Mouse (Mus musculus): ENCODE measurements around the gene Tmem248.

The Tmem248 gene

DNA sequence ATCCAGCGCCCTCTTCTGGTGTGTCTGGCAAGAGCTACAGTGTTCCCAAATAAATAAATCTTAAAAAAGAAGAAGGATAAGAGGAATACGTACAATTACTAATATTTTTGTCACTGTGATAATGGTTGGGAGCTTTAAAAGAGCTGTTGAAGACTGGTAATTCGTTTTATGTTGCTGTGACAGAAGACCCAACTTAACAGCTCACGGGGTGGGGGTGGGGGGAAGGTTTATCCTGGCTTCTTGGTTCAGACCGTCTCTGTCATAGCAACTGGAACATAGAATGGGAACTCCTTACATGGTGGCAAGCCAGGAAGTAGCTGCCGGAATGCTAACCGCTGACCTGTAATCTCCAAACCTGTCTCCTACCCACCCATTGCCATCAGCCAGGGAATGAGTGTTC lies at the start of gene Tmem248:
TSS of gene Tmem248 (plus strand) at position 301 of the 400 bp plus-strand sequence.
- DNase-seq: no peak

DNA sequence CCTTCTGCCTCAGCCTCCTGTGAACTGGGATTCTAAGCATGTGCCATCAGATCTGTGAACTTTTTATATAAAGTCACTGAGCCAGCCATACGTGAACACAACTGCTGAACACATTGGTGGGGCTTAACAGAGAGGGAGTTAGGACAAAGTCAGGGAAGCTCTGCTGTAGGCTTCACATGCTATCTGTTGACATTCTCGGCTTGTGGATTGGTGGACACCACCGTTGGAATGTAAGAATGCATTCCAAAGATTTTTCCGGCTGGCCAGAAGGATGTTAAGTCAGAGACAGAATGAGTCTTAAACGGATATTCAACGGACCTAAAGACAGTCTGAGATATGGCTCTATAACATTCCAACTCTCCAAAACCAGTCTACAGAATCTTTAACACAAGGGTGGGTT lies 47.8 kb upstream of the Tmem248 start:
- no peak for DNase-seq

DNA sequence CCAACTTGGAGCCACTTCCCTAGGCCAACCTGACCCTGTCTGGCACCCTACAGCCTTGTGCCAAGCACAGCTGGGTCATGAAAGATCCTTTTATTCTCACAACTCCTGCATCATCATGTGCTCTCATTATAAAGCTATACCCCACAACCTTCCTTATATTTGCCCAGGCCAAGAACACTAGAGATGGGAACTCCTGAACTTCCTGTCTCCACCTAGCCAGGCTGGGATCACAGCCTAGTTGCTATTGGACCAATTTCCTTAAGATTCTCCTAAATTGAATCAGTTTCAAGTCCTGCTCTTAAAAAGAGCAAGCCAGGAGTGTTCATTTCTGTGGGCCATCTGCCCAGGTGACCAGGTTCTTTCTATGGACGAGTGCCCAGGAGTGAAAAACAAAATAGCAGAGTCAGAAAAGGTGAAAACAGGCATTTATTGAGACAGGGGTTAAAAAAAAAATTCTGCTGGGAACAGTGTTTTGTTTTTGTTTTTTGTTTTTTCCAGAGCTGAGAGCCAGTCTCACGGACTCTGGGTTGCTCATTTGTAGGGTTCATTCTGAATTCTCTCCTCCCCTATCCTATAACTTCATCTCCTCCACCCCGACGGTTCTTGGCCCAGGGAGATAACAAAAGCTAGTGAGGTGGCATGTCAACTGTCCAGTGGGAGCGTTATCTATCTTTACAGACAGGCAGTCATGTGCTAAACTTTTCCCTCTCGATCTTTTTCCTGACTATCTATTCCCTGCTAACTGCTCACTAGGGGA lies 46.0 kb upstream of the Tmem248 start:
- no peak for DNase-seq

DNA sequence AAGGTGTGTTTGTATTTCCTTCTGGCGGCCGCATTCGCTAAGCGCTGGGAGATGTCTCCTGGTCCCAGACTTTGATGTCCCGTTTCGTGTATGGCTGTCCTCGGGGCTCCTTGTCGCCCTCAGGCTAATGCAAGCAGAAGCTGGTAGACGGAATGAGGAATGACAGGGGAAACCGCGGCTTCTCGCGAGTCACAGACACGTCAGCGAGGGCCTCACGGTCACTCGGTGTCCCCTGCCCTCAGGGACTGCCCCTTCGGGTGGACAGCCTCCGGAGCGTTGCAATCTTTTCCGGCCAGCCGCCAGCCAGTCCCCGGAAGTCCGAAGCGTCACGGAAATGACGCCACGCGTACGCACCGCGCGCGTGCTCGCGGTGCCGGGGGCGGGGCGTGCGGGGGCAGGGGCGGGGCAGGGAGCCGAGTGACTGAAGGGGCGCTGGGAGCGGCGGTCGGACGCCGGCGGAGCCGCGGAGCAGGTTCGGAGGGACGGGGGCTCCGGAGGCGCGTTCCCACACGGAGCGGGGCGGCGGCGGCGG lies 45.4 kb upstream of the Tmem248 start, which contains the start of gene Rabgef1:
TSS of gene Rabgef1 (plus strand) at position 376 of the 532 bp plus-strand sequence.
- peak; percentile 91 for DNase-seq

DNA sequence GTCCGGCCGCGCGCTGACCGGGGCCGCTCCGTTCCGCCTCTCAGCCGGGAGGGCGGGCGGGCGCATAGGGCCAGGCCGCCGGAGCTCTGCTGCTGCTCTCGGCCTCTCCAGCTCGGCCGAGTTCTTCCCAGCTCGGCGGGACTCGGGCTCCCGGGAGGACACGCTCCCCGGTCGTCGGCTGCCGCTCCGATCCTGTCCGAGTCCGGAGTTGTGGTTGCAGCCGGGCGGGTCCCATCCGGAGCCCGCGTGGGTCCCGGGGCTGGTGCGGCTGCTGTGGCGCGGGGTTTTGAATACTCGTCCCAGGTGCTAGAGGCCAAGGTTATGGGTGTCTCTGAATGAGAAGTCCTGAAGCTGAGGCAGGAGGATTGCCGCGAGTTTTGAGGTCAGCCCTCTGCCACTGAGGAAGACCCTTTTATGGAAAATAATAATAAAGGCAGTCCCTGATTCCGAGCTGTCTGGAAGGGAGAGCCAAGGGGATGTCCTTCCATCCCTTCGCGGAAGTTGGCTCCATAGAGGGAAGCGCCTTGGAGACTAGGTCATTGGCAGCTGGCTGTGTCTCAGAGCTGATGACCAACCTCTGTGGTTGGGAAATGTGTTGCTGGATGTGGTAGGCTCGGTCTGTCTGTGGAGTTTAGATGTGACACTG lies 44.8 kb upstream of the Tmem248 start:
- DNase-seq: no peak

DNA sequence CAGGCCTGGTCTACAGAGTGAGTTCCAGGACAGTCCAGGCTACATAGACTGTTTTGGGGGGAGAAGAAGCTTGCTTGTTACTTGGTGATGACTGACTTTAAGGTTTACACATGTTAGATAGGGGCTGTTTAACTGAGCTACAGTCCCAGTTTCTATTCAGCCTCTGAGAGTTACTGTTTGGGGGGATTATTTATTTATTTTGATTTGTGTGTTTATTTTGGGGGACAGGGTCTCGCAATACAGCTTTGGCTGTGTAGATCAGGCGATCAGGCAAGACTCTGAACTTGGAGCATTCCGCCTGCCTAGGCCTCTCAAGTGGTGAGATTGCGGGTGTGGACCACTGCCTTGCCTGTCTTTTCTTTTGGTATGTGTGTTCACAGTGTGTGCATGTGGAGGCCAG lies 43.9 kb upstream of the Tmem248 start:
- DNase-seq: no peak

DNA sequence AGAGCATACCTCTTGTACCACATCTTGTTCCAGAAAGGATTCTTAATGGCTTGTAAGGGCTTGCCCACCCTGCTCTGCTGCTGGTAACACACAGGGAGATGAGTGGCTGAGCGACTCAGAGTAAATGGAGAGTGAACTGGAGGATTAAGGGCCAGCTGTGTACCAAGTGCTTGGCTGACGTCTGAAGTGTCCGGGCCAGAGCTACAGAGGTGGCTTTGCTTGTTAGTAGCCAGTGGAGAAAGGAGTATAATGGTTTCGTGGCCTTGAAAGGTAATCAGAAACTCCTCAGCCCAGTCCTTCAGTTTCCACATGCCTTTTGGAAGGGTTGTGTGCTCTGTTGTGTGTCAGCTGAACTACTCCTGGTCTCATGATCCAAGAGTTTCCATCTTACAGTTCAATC lies 39.0 kb upstream of the Tmem248 start:
- DNase-seq: no peak

DNA sequence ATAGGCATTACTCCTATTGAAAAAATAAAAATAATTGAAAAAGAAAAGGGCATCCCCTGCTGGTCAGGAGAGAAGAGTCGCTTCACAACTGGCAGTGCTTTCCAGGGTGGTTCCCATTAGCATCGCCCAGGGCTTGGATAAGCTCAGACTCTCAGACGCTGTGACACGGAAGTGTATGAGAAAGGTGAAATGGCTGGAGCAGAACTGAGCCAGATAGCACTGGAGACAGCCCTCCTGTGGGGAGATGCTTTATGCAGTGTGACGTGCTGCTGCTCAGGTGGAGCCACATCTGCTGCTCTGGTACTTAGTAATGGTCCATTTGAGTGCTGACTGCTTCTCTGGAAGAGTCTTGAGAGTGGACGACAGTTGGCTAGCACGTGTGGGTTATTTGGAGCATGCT lies 36.5 kb upstream of the Tmem248 start:
- DNase-seq: no peak

DNA sequence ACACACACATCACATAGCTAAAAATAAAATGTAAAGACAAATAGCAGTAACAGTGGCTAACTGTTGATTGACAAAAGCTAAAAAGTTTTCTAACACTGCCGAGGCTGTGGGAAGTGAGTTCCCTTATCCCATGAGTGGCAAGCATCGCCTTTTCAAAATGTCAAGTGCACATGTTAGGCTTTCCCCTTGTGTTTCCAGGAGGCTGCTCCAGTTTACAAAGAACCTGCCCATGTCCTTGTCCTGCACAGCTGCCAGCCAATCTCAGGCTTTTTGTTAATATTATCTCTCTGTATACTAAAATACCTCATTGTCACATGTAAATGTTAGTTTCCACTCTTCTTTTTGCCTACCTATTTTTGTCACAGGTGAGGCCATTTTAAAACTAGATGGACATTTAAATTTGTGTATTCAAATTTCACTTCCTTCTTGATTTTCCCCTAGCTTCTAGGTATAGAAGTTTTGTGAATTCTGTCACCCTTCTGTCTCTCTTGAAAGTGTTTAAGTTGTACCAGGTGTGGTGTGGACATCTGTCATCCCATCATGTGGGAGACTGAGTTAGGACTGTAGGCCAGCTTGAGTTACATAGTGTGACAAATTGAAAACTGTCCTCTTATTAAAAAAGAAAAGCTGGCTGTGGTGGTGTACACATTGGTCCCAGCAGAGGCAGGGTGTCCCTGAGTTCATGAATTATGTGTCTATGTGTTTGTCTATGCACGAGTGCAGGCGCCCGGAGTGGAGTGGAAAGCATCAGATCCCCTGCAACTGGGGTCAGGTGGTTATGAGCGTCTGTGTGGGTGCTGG lies 34.9 kb upstream of the Tmem248 start:
- DNase-seq: no peak

DNA sequence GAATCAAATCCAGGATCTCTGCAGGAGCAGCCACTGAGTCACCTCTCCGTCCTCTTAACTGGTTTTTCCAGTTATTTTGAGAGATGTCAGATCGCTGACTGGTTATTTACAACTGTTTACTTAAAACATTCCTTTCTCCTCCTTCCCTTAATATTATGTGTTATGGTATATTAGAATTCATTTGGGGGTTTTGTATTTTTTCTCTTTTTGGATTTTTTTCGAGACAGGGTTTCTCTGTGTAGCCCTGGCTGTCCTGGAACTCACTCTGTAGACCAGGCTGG lies 34.4 kb upstream of the Tmem248 start:
- DNase-seq: no peak

DNA sequence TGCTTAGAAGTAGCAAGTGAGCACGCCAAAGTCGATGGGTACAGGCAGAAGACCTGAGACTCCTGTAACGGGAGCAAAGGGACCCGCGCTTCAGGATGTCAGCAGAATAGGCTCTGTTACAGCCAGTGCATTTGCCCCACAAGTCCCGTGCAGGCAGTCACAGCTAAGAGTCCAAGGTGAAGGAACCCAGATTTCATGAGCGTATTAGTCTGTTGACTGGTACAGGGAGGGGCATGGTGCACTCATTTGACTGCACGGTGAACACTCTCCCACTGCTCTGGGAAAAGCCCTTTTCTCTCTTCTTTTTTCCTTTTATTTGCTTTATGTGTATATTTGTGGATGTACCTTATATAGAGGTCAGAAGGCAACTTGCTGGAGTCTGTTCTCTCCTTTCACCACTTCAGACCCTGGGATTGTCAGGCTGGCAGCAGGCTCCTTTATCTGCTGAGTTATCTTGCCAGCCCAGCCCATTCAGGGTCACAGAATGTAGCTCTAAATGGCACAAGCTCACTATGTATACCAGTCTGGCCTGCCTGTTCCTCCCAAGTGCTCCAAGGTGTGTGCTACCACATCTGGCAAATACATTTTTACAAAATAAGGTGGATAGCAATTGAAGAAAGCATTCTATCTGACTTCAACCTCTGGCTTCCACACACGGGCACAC lies 32.6 kb upstream of the Tmem248 start:
- no peak for DNase-seq

DNA sequence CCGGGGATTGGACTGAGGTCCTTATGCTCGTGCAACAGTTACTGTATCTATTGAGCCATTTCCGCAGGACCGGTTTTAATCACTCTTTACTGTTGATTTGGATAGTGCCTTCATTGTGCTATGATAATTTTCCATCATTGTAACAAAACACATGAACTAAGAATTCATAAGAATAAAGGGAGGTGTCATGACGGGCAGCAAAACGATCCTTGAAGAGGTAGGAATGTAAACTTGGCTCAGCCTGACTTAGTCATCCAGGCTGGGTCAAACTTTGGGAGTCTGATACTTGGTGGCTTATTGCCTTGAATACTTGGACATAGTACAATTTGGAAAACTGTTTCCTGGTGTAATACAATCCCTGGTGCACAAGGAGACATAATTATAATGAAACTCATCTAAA lies 31.6 kb upstream of the Tmem248 start:
- DNase-seq: no peak

DNA sequence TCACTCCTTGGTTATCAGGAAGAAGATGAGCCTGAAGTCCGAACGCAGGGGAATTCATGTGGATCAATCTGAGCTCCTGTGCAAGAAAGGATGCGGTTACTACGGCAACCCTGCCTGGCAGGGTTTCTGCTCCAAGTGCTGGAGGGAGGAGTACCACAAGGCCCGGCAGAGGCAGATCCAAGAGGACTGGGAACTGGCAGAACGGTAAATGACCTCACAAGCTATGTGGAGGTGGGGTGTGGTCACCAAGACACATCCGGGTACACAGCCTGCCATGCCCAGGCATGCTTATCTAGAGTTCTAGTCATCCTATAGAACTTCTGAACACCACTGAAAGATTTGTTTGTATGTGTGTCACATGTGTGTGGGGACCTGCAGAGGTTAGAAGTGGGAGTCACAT lies 29.5 kb upstream of the Tmem248 start:
- no peak for DNase-seq

DNA sequence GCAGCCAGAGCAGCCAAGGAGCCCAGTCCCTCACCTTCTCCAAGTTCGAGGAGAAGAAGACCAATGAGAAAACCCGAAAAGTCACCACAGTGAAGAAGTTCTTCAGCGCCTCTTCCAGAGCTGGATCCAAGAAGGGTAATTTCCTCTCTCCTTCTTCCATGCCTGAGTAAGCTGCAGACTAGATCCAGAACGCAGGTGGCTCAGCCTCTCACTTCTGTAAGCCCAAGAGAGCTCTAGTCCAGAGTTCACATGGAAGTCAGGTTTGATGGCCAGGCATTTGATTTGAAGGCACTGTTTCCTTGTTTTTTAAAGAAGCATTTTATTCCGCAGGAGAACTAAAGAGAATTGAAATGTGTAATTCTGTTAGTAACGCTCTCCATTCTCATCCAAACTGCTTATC lies 26.0 kb upstream of the Tmem248 start:
- DNase-seq: no peak

DNA sequence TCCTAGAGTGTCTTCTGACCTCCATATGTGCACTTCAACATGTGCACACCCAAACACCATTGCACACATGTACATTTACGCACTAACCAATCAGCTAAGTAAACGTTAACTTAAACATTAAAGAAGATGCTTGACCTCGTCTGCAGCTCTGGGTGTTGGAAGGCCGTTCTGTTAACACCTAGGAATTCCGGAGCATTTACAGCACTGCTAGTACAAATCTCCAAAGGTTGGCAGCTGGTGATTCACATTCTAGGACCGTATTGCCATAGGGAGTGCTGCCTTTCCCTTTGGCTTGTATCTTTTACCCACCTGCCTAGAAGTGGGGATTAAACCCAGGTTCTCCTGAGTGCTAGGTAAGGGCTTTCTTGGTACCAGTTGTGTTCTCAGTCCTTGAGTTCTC lies 25.0 kb upstream of the Tmem248 start:
- DNase-seq: no peak

DNA sequence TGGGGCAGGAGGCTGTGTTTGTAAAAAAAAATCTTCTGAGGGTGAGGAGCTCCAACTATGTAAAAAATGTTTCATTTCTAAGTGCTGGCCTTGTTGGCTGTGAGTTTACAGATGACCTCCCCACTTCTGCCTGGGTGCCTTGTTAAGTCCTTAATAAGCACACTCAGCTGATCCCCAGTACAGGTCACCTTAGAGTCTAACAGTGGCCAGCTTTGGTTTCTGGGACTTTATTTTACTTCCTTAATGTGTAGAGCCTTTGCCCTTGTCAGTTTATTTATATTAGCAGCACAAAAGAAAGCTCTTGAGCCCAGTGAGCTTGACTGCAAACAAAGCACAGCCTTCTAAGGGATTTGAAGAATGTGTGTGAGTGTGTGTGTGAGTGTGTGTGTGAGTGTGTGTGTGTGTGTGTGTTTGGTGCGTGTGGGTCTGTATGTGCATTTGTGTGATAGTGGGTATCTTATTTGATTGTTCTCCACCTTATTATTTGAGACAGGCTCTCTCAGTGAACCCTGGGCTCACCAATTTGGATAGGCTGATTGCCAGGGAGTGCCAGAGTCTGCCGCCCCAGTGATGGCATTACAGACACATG lies 24.4 kb upstream of the Tmem248 start:
- no peak for DNase-seq

DNA sequence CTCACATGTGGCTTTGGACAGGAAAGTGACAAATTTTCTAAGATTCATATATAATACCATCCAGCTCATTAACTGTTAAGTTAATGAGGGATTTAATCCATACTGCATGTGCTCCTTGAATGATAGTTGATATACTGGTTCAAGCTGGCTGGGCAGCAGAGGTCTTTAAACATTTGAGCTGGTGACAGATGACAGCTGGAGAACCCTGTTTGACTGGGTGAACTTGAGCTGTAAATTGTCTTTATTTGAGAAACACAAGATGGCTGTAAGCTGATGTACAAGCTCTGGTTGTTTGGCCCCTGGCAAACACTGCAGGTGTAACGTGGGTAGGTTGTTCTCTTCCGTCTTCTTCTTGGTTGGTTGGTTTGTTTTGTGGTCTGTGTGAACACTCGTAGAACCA lies 23.1 kb upstream of the Tmem248 start:
- DNase-seq: no peak

DNA sequence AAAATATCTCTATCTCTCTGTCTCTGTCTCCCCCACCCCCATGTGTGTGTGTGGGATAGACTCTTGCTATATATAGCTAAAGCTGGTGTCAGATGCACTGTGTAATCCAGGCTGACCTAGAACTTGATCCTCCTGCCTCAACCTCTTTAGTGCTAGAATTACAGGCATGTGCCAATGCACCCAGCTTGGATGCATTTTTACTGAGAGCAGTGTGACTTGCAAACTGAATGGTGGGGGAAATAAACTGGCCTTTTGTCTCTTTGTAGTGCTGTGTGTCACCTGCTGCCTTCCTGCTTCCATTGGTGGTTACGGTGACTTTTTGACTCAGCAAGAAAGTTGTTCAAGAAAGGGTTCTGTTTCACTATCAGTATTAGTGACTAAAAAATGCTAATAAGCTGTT lies 20.6 kb upstream of the Tmem248 start:
- DNase-seq: no peak

DNA sequence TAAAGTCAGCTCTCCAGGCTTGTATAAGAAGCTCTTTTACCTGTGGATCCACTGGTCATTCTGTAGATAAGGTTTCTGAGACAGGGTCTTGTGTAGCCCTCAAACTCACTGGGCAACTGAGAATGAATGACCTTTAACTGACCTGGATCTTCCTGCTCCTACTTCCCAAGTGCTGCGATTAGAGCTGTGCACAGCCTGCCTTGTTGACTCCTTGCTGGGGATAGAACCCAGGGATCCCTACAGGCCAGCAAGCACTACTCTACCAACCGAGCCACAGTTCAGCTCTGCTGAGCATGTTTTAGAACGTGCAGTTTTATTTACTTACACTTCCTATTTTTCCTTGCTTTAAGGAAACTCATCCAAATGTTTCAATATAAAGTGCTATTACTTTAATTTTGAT lies 19.4 kb upstream of the Tmem248 start:
- DNase-seq: no peak

DNA sequence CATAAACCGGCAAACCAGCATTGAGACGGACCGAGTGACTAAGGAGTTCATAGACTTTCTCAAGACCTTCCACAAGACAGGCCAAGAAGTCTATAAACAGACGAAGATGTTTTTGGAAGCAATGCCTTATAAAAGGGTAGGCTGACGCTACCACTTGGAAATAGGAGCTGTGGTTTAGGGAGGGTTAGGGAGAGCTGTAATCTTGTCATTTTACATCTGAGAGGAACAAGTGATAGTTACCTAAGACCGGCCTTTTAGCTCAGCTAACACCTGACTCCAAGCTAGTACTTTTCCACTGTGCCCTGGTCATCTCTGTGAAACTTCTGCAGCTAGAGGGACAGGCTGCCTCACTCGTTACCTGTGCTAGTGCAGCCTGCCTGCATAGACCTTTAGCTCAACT lies 18.9 kb upstream of the Tmem248 start:
- no peak for DNase-seq

DNA sequence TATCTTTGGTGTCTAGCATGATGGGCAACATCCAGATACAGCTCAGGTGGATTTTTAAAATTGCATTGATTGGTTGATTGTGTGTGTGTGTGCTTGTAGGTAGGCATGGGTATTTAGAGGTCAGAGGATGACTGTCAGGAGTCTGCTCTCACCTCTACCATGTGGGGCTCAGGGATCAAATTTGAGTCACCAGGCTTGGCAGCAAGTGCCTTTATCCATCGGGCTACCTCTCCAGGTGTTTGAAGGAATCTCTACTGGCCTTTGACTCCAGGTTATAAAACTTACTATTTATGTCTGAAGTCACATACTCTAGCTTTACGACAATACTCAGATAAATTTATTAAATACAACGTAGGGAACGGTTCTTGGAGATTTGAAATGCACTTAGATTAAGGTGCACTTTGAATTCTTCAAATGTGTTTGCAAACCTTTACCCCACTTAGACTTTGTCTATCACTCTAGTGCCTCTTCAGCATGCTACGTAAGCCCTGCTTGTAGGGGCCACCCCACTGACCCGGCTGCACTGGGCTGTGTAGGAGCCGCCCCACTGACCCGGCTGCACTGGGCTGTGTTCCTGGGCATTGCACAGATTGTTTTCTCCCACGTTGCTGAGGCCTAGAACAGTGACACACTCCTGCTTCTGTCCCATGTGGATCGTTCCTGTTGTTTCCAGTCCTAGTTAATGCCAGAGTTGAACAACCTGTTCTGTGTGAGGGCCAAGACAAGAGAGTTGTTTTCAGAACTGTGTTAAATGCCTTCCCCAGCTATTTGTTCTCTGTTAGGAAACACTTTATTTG lies 16.4 kb upstream of the Tmem248 start:
- DNase-seq: no peak

DNA sequence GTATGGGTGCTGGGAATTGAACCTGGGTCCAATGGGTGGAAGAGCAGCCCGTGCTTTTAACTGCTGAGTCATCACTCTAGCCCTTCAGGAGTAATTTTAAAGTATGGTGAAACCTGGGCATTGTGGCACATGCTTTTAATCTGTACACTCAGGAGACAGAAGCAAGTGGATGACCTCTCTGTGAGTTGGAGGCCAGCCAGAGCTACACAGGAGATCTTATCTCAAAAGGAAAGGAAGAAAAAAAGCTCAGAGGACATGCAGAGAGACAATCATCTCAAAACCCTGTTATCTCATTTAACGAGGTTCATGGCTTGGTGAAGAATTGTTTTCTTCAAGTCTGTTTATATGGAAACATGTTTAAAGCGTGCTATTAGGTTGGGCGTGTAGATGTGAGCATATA lies 12.9 kb upstream of the Tmem248 start:
- no peak for DNase-seq
